Mouse (Mus musculus) stomach, embryonic 16.5 days (tissue): ENCODE data around the gene Hpcal4. TPM values are rescaled to one million over a fixed set of nuclear protein-coding genes. Genes with fewer than 3 reads are reported as not detected.

Experiments
- ATAC-seq: fragments of 200-750 bp; cut with Nextera tagmentation; 2 replicates; pipeline ENCODE4 v1.8.0; 2017; ENCODE audit warnings: moderate number of reproducible peaks, moderate TSS enrichment; ENCODE audit not compliant: insufficient read depth, low FRiP score
- H3K27ac ChIP-seq: fragments of 300-500 bp; sonication (generic); 2 replicates; pipeline ENCODE4 v1.5.1; 2014; ENCODE audit warnings: low read length
- H3K27me3 ChIP-seq: fragments of 300-500 bp; sonication (generic); 2 replicates; pipeline ENCODE4 v1.6.1; 2014; ENCODE audit warnings: low read length, control low read depth, mixed read lengths; ENCODE audit not compliant: control insufficient read depth, insufficient read depth
- H3K36me3 ChIP-seq: fragments of 300-500 bp; sonication (generic); 2 replicates; pipeline ENCODE4 v1.6.1; 2014; ENCODE audit warnings: low read length; ENCODE audit not compliant: control insufficient read depth, insufficient read depth
- H3K4me1 ChIP-seq: fragments of 300-500 bp; sonication (generic); 2 replicates; pipeline ENCODE4 v1.6.1; 2014; ENCODE audit warnings: low read length, control low read depth, mixed read lengths; ENCODE audit not compliant: control insufficient read depth, insufficient read depth
- H3K4me2 ChIP-seq: fragments of 300-500 bp; sonication (generic); 2 replicates; pipeline ENCODE4 v1.6.1; 2014; ENCODE audit warnings: low read depth, low read length, mixed read lengths
- H3K4me3 ChIP-seq: fragments of 300-500 bp; sonication (generic); replicated peaks from 2 replicates; pipeline ENCODE4 v1.5.1; 2014; ENCODE audit warnings: mild to moderate bottlenecking, low read length
- H3K9ac ChIP-seq: fragments of 300-500 bp; sonication (generic); 2 replicates; pipeline ENCODE4 v1.6.1; 2014; ENCODE audit warnings: low read length
- H3K9me3 ChIP-seq: fragments of 300-500 bp; sonication (generic); replicated peaks from 2 replicates; pipeline ENCODE4 v1.6.1; 2016; ENCODE audit warnings: low read length, control low read depth; ENCODE audit not compliant: control insufficient read depth
- WGBS: fragments of 180-500 bp; shearing (Covaris S2); extraction: QIAGEN DNeasy Blood & Tissue Kit; methylation state at CpG from one replicate; pipeline ENCODE4 v1.1.7; 2014; 5-methylcytosine and 5-hydroxymethylcytosine counted together
- polyA plus RNA-seq: library from polyadenylated mRNA; unstranded; fragments of >200 nt; fragmentation: Nextera tagmentation; extraction: Ambion mirVana; gene quantifications from 2 replicates; pipeline ENCODE4 v1.2.1, GENCODE M21; 2015

The Hpcal4 gene
- polyA plus RNA-seq, 1 experiment from 2014 or later: 4.2 TPM

DNA sequence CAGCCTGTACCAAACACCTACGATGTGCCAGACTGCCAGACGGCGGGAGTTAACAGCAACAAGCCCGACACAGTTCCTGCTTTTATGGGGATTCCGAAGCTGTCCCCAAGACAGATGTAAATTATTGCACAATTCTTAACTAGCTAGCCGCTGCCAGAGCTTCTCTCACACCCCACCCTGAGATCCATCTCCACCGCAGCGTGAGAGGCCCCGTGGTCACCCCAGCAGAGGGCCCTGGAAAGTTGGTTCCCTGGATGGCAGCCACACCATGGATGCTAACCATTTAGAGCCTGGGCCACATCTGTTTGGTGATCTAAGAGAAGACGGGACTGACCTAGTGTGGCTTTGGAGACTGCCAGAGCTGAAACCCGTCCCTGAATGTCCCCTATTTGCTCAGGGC is 46.1 kb downstream of the Hpcal4 start:
- H3K4me1 ChIP-seq: peaks cover 20% of the 10 kb centered on the region
- no peak overlapping the region for H3K4me2 ChIP-seq
- H3K9ac ChIP-seq: no peak overlapping the region
- H3K27me3 ChIP-seq: no peaks in the 10 kb centered on the region
- WGBS: 53% methylated on average over 11 of the region's 11 CpGs
- ATAC-seq: no peak
- H3K4me3 ChIP-seq: no peak overlapping the region
- H3K27ac ChIP-seq: no peak overlapping the region
- no peaks in the 10 kb centered on the region for H3K9me3 ChIP-seq
- no peaks in the 10 kb centered on the region for H3K36me3 ChIP-seq

- H3K27ac ChIP-seq: no peak overlapping the region
- 63% methylated on average over 3 of the region's 3 CpGs for WGBS
- ATAC-seq: no peak
These were observed 49.8 kb downstream of the Hpcal4 start for GRCm38 (mm10) chr4:123232841-123233240.

GRCm38 (mm10) chr4:123233492-123234084 is 50.6 kb downstream of the Hpcal4 start, which contains the start of gene Heyl:
Heyl (plus strand) TSS chr4:123233556.
- no peaks in the 10 kb centered on the region for H3K9me3 ChIP-seq
- peak within 1 kb of the TSS; percentile 91 for H3K4me2 ChIP-seq
- peak within 1 kb of the TSS; percentile 71 for H3K9ac ChIP-seq
- peak within 1 kb of the TSS; percentile 13; the same call in 1 of the 2 replicates for H3K27ac ChIP-seq
- H3K27me3 ChIP-seq: no peaks in the 10 kb centered on the region
- peak; percentile 56 for ATAC-seq
- 1% methylated on average over 52 of the region's 52 CpGs for WGBS
- peak within 1 kb of the TSS; percentile 50 for H3K4me3 ChIP-seq
- H3K36me3 ChIP-seq: no peaks in the 10 kb centered on the region
- peaks cover 11% of the 10 kb centered on the region for H3K4me1 ChIP-seq

More at GRCm38 (mm10) chr4:123232841-123233240, 49.8 kb downstream of the Hpcal4 start:
- Histone ChIP-seq H3K9me3 (no peaks in the 10 kb centered on the region), H3K4me2 (0 out of 2 replicates have a peak overlapping the region, but pooled peaks have one; percentile 91), H3K4me3 (no peak overlapping the region), H3K4me1 (peaks cover 19% of the 10 kb centered on the region), H3K27me3 (no peaks in the 10 kb centered on the region), H3K36me3 (no peaks in the 10 kb centered on the region), H3K9ac (no peak overlapping the region)

DNA sequence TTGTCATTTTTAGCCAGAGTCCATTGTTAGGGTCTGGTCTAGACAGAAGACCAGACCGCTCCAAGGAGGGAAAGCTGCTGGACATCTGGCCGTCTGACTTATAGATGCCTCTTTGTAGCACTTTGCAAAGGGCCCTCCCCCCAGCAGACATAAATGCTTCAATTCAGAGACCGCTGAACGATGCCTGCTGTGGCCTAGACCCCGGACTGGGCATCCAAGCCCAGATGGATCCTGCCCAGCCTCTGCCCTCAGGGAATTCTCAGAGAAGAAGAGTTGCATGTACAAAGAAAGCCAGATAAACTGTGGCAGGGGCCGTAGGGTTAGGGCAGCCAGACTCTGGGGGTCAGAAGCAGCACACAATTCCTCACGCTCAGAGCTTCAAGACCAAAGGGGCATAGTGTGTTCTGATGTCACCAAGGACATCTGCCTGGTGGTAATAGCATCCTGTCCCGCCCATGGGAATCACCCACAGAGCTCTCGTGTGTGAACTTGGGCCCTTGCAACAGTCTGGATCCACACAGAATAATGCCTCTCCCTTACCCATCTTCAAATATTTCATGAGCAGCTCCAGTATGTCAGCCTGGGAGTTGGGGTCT is 52.9 kb downstream of the Hpcal4 start:
- peaks cover 10% of the 10 kb centered on the region for H3K4me1 ChIP-seq
- ATAC-seq: no peak
- no peak overlapping the region for H3K9ac ChIP-seq
- H3K27me3 ChIP-seq: no peaks in the 10 kb centered on the region
- WGBS: 76% methylated on average over 9 of the region's 9 CpGs
- H3K27ac ChIP-seq: 0 out of 2 replicates have a peak overlapping the region, but pooled peaks have one; percentile 14
- peak overlapping the region; percentile 8 for H3K4me3 ChIP-seq
- H3K9me3 ChIP-seq: no peaks in the 10 kb centered on the region
- H3K36me3 ChIP-seq: no peaks in the 10 kb centered on the region
- H3K4me2 ChIP-seq: peak overlapping the region; percentile 11; the same call in 1 of the 2 replicates

GRCm38 (mm10) chr4:123236431-123237031 is 53.5 kb downstream of the Hpcal4 start:
- 74% methylated on average over 13 of the region's 13 CpGs for WGBS
- Histone ChIP-seq H3K9ac (no peak overlapping the region), H3K9me3 (no peaks in the 10 kb centered on the region), H3K4me3 (peak overlapping the region; percentile 8), H3K36me3 (no peaks in the 10 kb centered on the region), H3K4me2 (peak overlapping the region; percentile 28), H3K27ac (0 out of 2 replicates have a peak overlapping the region, but pooled peaks have one; percentile 56), H3K4me1 (peaks cover 10% of the 10 kb centered on the region), H3K27me3 (no peaks in the 10 kb centered on the region)
- ATAC-seq: no peak

DNA sequence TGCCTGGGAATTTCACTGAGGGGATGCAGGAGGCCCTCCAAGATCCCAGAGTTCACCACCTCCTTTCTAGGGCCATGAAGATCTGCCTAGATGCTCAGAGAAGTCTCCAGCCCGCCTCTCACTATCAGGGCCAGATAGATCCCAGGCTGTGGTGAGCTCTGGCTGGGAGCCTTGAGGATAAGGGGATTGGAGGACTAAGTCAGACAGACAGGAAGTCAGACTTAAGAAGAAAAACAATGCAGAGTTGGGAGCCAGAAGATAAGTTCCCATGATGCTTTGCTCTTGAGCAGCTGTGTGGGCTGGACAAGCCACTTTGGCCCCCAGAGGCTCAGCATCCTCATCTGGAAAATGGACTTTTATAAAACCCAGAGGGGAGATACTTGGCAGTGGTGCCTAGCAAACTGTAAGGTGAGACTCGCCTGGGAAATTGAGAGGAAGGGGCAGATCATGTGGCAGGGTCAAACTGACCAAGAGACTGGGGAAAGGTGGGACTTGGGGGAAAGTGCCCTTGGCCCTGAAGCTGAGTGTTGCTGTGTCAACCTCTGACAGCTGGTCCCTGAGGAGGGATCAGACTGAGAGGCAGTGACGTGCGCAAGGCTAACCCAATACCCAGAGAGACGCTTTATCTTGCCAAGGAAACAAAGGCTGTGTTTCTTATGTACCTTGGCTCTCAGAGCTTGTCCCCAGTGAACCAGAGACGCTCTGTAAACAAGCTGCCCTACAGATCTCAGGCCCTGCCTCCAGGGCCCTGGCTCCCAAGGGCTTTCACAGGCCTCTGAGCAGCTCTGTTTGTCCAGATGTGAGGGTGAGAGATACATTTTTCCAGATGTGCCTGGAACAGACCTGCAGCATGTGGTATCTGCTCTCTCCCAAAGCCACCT is 54.6 kb downstream of the Hpcal4 start:
- Histone ChIP-seq H3K4me3 (no peak overlapping the region), H3K4me1 (peaks cover 10% of the 10 kb centered on the region), H3K27ac (peak overlapping the region; percentile 56; the same call in 1 of the 2 replicates), H3K9ac (no peak overlapping the region), H3K9me3 (no peaks in the 10 kb centered on the region), H3K4me2 (peak overlapping the region; percentile 28), H3K27me3 (no peaks in the 10 kb centered on the region), H3K36me3 (no peaks in the 10 kb centered on the region)
- peak; percentile 41 for ATAC-seq
- 57% methylated on average over 6 of the region's 6 CpGs for WGBS

DNA sequence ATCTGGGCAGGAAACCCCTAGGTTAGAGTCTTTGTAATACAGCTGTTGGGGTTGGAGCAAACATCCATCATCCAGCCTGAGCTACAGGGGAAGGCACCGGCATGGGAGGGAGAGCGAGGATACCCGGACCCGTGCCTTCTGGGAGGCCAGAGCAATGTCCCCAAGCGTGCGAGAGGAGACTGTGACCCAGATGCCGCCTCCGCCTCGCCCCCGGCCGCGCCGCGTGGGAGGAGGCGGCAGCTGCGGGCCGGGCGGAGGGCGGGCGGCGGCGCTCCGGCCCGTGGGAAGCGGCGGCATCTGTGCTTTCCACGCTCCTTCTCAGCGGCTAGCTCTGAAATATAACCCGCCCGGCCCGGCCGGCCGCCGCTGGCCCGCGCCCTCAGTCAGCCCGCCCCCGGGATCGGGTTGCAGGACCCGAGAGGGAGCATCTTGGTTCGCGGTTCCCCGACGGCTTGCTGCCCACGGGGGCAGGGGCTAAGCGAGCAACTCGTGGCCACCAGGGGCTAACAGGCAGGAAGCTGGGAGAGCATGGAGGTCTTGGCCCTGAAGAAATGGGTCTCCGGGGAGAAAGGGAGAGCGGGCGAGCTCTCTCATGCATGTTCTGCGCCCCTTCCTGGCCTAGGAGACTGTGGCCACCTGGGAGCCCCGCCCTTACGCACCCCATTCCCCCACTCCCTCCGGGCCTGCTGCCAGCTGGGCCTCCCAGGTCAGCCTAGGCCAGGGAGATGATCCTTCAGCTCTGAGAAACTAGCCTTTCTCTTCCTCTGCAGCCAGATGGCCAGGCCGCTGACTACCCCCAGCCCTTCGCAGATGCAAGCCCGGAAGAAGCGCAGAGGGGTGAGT is 56.6 kb downstream of the Hpcal4 start:
- Histone ChIP-seq H3K36me3 (no peaks in the 10 kb centered on the region), H3K9ac (peak overlapping the region; percentile 60), H3K27me3 (no peaks in the 10 kb centered on the region), H3K4me1 (peaks cover 10% of the 10 kb centered on the region), H3K27ac (peak overlapping the region; percentile 63), H3K9me3 (no peaks in the 10 kb centered on the region), H3K4me2 (peak overlapping the region; percentile 58), H3K4me3 (peak overlapping the region; percentile 33)
- WGBS: 6% methylated on average over 58 of the region's 58 CpGs
- peak; percentile 71 for ATAC-seq
